Mouse (Mus musculus) CH12.LX (cell line): ENCODE measurements at regions not wholly inside any gene's neighbourhood (a gene's known extent, or its start where the extent isn't known, plus 50 kb on each side); places are given as distances from the start of the nearest gene placed in this dataset.

Experiments used
- DNase-seq: peaks from one replicate; pipeline ENCODE4 v3.0.0-alpha.2; 2013; ENCODE audit errors: extremely low read depth
- H3K27ac ChIP-seq: 2 replicates; pipeline ENCODE4 v1.5.1; 2012; ENCODE audit warnings: low read depth, mild to moderate bottlenecking, control low read depth, moderate library complexity; ENCODE audit not compliant: insufficient read depth
- H3K27me3 ChIP-seq: replicated peaks from 2 replicates; pipeline ENCODE3; 2012; ENCODE audit warnings: inconsistent platforms
- H3K36me3 ChIP-seq, 2 experiments: replicated peaks in 1 of 2; 2 replicates each; pipeline versions ENCODE3 to v1.6.1; 2012; ENCODE audit warnings: inconsistent platforms in 1 of 2, low read length in 1 of 2, mild to moderate bottlenecking in 1 of 2, mixed read lengths in 1 of 2, moderate library complexity in 1 of 2; ENCODE audit not compliant: control insufficient read depth in 1 of 2, insufficient read depth in 1 of 2
- H3K4me1 ChIP-seq, 2 experiments: 2 replicates each; pipeline ENCODE4 v1.6.1; 2012; ENCODE audit warnings: inconsistent platforms in 1 of 2, moderate library complexity in 1 of 2; ENCODE audit not compliant: insufficient read depth in 2 of 2, control insufficient read depth in 1 of 2
- H3K4me2 ChIP-seq: 2 replicates; pipeline ENCODE4 v1.6.1; 2012; ENCODE audit warnings: low read depth, mild to moderate bottlenecking, control low read depth; ENCODE audit not compliant: poor library complexity, insufficient read depth, severe bottlenecking
- H3K4me3 ChIP-seq, 3 experiments: fragments of 150-350 bp in 1 of 3; sonication (generic) in 1 of 3; replicated peaks in 1 of 3; 2 replicates each; pipeline versions ENCODE3 to v1.5.1; 2011 to 2012; ENCODE audit warnings: low read depth in 2 of 3, low read length in 2 of 3, mild to moderate bottlenecking in 2 of 3, moderate library complexity in 2 of 3, control low read depth in 1 of 3, improper control_type of control experiment in 1 of 3, inconsistent platforms in 1 of 3, mixed read lengths in 1 of 3; ENCODE audit not compliant: poor library complexity in 1 of 3
- H3K79me2 ChIP-seq: replicated peaks from 2 replicates; pipeline ENCODE4 v1.6.1; 2012; ENCODE audit warnings: mild to moderate bottlenecking, moderate library complexity; ENCODE audit not compliant: control insufficient read depth, poor library complexity, insufficient read depth, severe bottlenecking; ENCODE audit errors: extremely low read depth
- H3K9ac ChIP-seq: 2 replicates; pipeline ENCODE4 v1.6.1; 2012; ENCODE audit warnings: low read depth, mild to moderate bottlenecking, control low read depth, moderate library complexity; ENCODE audit not compliant: insufficient read depth
- H3K9me3 ChIP-seq: replicated peaks from 2 replicates; pipeline ENCODE3; 2012; ENCODE audit warnings: low read length, inconsistent platforms, mixed read lengths
- BHLHE40 ChIP-seq: IDR thresholded peaks from 2 replicates; pipeline ENCODE4 v1.6.1; 2011; ENCODE audit warnings: mild to moderate bottlenecking, low read depth, low read length, improper control_type of control experiment
- E2F4 ChIP-seq: IDR thresholded peaks from 2 replicates; pipeline ENCODE4 v1.6.1; 2011; ENCODE audit warnings: low read depth, low read length, improper control_type of control experiment; ENCODE audit not compliant: insufficient replicate concordance
- ELF1 ChIP-seq: IDR thresholded peaks from 2 replicates; pipeline ENCODE4 v1.6.1; 2014; ENCODE audit warnings: low read depth, mild to moderate bottlenecking, inconsistent platforms, low read length, improper control_type of control experiment
- EP300 ChIP-seq: IDR thresholded peaks from 2 replicates; pipeline ENCODE4 v1.6.1; 2011; ENCODE audit warnings: low read length, improper control_type of control experiment
- ETS1 ChIP-seq: conservative IDR thresholded peaks from 2 replicates; pipeline ENCODE4 v1.6.1; 2012; ENCODE audit warnings: low read depth, mild to moderate bottlenecking, inconsistent platforms, low read length, improper control_type of control experiment, moderate library complexity
- IRF4 ChIP-seq: IDR thresholded peaks from 2 replicates; pipeline ENCODE4 v1.6.1; 2014; ENCODE audit warnings: low read depth, mild to moderate bottlenecking, inconsistent platforms, low read length, improper control_type of control experiment
- MAFK ChIP-seq: IDR thresholded peaks from 2 replicates; pipeline ENCODE4 v1.6.1; 2011; ENCODE audit warnings: low read length, improper control_type of control experiment; ENCODE audit not compliant: insufficient replicate concordance
- MYC ChIP-seq: IDR thresholded peaks from 2 replicates; pipeline ENCODE4 v1.6.1; 2011; ENCODE audit warnings: low read depth, mild to moderate bottlenecking, improper control_type of control experiment, low read length
- POLR2A ChIP-seq: IDR thresholded peaks from 2 replicates; pipeline ENCODE4 v1.6.1; 2011; ENCODE audit warnings: low read depth, mild to moderate bottlenecking, improper control_type of control experiment, low read length
- RCOR1 ChIP-seq: conservative IDR thresholded peaks from 2 replicates; pipeline ENCODE4 v1.6.1; 2012; ENCODE audit warnings: low read depth, mild to moderate bottlenecking, inconsistent platforms, low read length, improper control_type of control experiment
- TBP ChIP-seq: conservative IDR thresholded peaks from 2 replicates; pipeline ENCODE4 v1.6.1; 2011; ENCODE audit warnings: low read depth, low read length, improper control_type of control experiment
- TCF12 ChIP-seq: IDR thresholded peaks from 2 replicates; pipeline ENCODE4 v1.6.1; 2014; ENCODE audit warnings: low read depth, mild to moderate bottlenecking, inconsistent platforms, low read length, improper control_type of control experiment
- UBTF ChIP-seq: IDR thresholded peaks from 2 replicates; pipeline ENCODE4 v1.6.1; 2012; ENCODE audit warnings: low read depth, mild to moderate bottlenecking, inconsistent platforms, low read length, improper control_type of control experiment, moderate library complexity
- USF1 ChIP-seq: IDR thresholded peaks from 2 replicates; pipeline ENCODE4 v1.6.1; 2014; ENCODE audit warnings: low read depth, mild to moderate bottlenecking, inconsistent platforms, low read length, improper control_type of control experiment
- USF2 ChIP-seq: conservative IDR thresholded peaks from 2 replicates; pipeline ENCODE4 v1.6.1; 2011; ENCODE audit warnings: low read depth, low read length, improper control_type of control experiment
- ZNF384 ChIP-seq: IDR thresholded peaks from 2 replicates; pipeline ENCODE4 v1.6.1; 2012; ENCODE audit warnings: low read depth, low read length, improper control_type of control experiment, inconsistent platforms
- dilution Hi-C: fragments of 300-500 bp; cut with MboI; formaldehyde crosslinking; loops from 2 replicates; pipeline ENCODE4 v1.14.3; 2020; ENCODE audit warnings: low sequenced_read_pairs; ENCODE audit not compliant: extremely low pct_unique_long_range_greater_than_20kb, extremely low pct_ligation_motif_present
- in situ Hi-C: fragments of 300-500 bp; cut with MboI; formaldehyde crosslinking; loops from 3 replicates; pipeline ENCODE4 v1.14.3; 2019; ENCODE audit warnings: low sequenced_read_pairs, low pct_ligation_motif_present, low pct_unique_long_range_greater_than_20kb, mixed read lengths

DNA sequence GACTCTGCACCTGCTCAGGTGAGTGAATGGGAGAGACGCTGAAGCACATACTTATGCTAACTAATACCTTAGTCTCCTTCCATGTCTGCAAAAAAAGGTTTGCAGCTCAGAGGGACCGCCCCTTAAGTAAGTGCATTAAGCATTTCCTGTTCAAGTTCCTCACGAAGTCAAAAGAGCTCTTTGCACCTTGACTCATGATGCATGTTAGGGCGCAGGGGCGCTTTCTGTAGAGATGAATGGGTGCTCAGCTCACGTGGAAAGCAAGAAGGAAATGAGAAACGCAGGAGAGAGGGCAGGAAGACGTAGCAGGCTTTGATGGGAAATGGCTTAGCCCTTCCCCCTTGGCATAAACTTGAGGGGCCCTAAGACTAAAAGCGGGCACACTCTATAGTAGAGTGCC, 164.5 kb upstream of the Npy start:
- Histone ChIP-seq H3K9me3 (no peaks in the 10 kb centered on the region), H3K4me1 (peaks cover 15 to 32% of the 10 kb centered on the region in 2 experiments), H3K36me3 (no peaks in the 10 kb centered on the region), H3K79me2 (no peaks in the 10 kb centered on the region), H3K27ac (no peak overlapping the region), H3K4me3 (no peak overlapping the region), H3K4me2 (peak overlapping the region; percentile 21; the same call in 1 of the 2 replicates), H3K27me3 (no peaks in the 10 kb centered on the region), H3K9ac (no peak overlapping the region)
- TF ChIP-seq EP300 (0 out of 2 replicates have a peak, but pooled peaks have one; percentile 28), BHLHE40 (peak; percentile 62), ETS1 (0 out of 2 replicates have a peak, but pooled peaks have one; percentile 25), RCOR1 (no peak), ZNF384 (peak; percentile 43; the same call in 1 of the 2 replicates), IRF4 (0 out of 2 replicates have a peak, but pooled peaks have one; percentile 36), TBP (no peak), MYC (0 out of 2 replicates have a peak, but pooled peaks have one; percentile 24), USF2 (no peak)
- in situ Hi-C loops = no loop called here
- dilution Hi-C loops = no loop called here
- DNase-seq = peak; percentile 39

DNA sequence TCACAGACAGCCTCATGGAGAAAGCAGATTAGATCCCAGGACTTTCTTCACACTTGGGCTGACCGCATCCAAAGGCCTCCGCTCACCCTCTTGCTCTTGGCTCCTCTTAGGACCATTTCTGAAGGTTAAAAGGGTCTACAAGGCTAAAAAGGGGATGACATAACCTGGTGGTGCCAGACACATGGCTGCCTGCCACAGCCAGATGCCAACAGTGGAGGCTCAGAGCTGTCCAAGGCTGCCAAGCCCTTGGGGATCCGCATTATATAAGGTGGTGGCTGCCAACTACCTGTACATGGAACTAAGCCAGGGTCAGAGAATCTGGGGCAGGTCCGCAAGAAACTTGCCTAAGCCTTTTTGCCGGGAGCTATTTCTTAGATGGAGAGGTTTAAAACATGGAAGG, 151.5 kb upstream of the Npy start:
- dilution Hi-C loops (no loop called here), in situ Hi-C loops (no loop called here)
- no peak overlapping the region for H3K4me3 ChIP-seq
- H3K9me3 ChIP-seq = no peaks in the 10 kb centered on the region
- no peaks in the 10 kb centered on the region for H3K36me3 ChIP-seq
- H3K27me3 ChIP-seq = peaks cover 2% of the 10 kb centered on the region
- no peaks in the 10 kb centered on the region for H3K79me2 ChIP-seq
- TF ChIP-seq TCF12 (no peak), UBTF (no peak)
- H3K9ac ChIP-seq = no peak overlapping the region
- H3K27ac ChIP-seq = no peak overlapping the region
- no peaks in the 10 kb centered on the region for H3K4me1 ChIP-seq
- no peak overlapping the region for H3K4me2 ChIP-seq
- no peak for DNase-seq

DNA sequence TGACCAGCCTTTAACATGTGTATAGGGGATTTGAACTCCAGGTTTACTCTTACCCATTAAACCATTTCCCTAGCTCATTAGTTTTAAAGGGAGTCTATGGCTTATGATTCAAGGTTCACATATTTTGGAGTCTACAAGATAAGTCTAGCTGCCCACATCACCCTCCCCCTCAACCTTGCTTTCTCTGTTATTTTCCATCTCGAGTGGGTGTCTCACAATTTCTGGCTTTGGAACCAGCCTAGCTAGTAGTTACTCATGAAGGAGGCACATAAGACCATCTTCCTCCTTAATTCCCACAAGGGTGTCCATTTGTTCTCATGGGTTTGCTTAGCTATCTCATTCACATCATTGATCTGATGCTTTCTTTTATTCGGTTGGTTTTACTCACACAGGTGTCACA, 150.6 kb upstream of the Npy start:
- Histone ChIP-seq H3K4me1 (no peaks in the 10 kb centered on the region), H3K9ac (no peak overlapping the region), H3K36me3 (no peaks in the 10 kb centered on the region), H3K4me3 (no peak overlapping the region)
- DNase-seq = no peak
- TF ChIP-seq USF1 (no peak), MAFK (no peak), TCF12 (no peak), ELF1 (no peak), USF2 (no peak), POLR2A (no peak), E2F4 (no peak)
- TF ChIP-seq, all 38 proteins: peak for 0
- in situ Hi-C loops (no loop called here), dilution Hi-C loops (no loop called here)
- Histone ChIP-seq H3K27me3 (peaks cover 2% of the 10 kb centered on the region), H3K79me2 (no peaks in the 10 kb centered on the region), H3K27ac (no peak overlapping the region), H3K9me3 (no peaks in the 10 kb centered on the region), H3K4me2 (no peak overlapping the region)
